Mouse (Mus musculus) embryonic facial prominence, embryonic 14.5 days (tissue): ENCODE measurements around the gene Hivep1. TPM values are rescaled to one million over a fixed set of nuclear protein-coding genes. Genes with fewer than 3 reads are reported as not detected.

Experiments
- ATAC-seq: fragments of 200-750 bp; cut with Nextera tagmentation; 2 replicates; pipeline ENCODE4 v1.8.0; 2017; ENCODE audit warnings: low read depth, moderate number of reproducible peaks, moderate TSS enrichment
- DNase-seq: peaks from one replicate; pipeline ENCODE4 v3.0.0-alpha.2; 2015; ENCODE audit warnings: low spot score
- H3K27ac ChIP-seq: fragments of 300-500 bp; sonication (generic); replicated peaks from 2 replicates; pipeline ENCODE4 v1.5.1; 2014; ENCODE audit warnings: low read depth, mild to moderate bottlenecking, low read length, moderate library complexity
- H3K27me3 ChIP-seq: fragments of 300-500 bp; sonication (generic); replicated peaks from 2 replicates; pipeline ENCODE4 v1.6.1; 2014; ENCODE audit warnings: low read length; ENCODE audit not compliant: control insufficient read depth, insufficient read depth
- H3K36me3 ChIP-seq: fragments of 300-500 bp; sonication (generic); 2 replicates; pipeline ENCODE4 v1.6.1; 2014; ENCODE audit warnings: low read length, mixed read lengths; ENCODE audit not compliant: control insufficient read depth, insufficient read depth
- H3K4me1 ChIP-seq: fragments of 300-500 bp; sonication (generic); 2 replicates; pipeline ENCODE4 v1.6.1; 2014; ENCODE audit warnings: antibody characterized with exemption, low read length; ENCODE audit not compliant: control insufficient read depth, insufficient read depth
- H3K4me2 ChIP-seq: fragments of 300-500 bp; sonication (generic); 2 replicates; pipeline ENCODE4 v1.6.1; 2014; ENCODE audit warnings: low read depth, mild to moderate bottlenecking, low read length, moderate library complexity, mixed read lengths
- H3K4me3 ChIP-seq: fragments of 300-500 bp; sonication (generic); 2 replicates; pipeline ENCODE4 v1.5.1; 2014; ENCODE audit warnings: low read depth, mild to moderate bottlenecking, low read length
- H3K9ac ChIP-seq: fragments of 300-500 bp; sonication (generic); 2 replicates; pipeline ENCODE4 v1.6.1; 2014; ENCODE audit warnings: low read depth, mild to moderate bottlenecking, low read length, moderate library complexity, mixed read lengths
- H3K9me3 ChIP-seq: fragments of 300-500 bp; sonication (generic); 2 replicates; pipeline ENCODE4 v1.6.1; 2016; ENCODE audit warnings: low read length; ENCODE audit not compliant: control insufficient read depth
- WGBS: fragments of 180-500 bp; shearing (Covaris S2); extraction: QIAGEN DNeasy Blood & Tissue Kit; methylation state at CpG from one replicate; pipeline ENCODE4 v1.1.7; 2014; 5-methylcytosine and 5-hydroxymethylcytosine counted together
- polyA plus RNA-seq: library from polyadenylated mRNA; unstranded; fragments of >200 nt; fragmentation: Nextera tagmentation; extraction: Ambion mirVana; gene quantifications from 2 replicates; pipeline ENCODE4 v1.2.1, GENCODE M21; 2014

Gene Hivep1
- polyA plus RNA-seq, result 10.9 and 11.3 TPM in 2 replicates

GRCm38 (mm10) chr13:42051961-42052695 is at the start of gene Hivep1:
TSS of gene Hivep1 (plus strand) at chr13:42052021.
- 0% methylated on average over 4 of the region's 100 CpGs for WGBS
- no peaks in the 10 kb centered on the region for H3K27me3 ChIP-seq
- peak within 1 kb of the TSS; percentile 82 for H3K4me3 ChIP-seq
- peak within 1 kb of the TSS; percentile 94 for H3K27ac ChIP-seq
- peak within 1 kb of the TSS; percentile 85 for H3K4me2 ChIP-seq
- DNase-seq (no peak), ATAC-seq (peak; percentile 41)
- peaks cover 7% of the 10 kb centered on the region; the same call in 1 of the 2 replicates for H3K4me1 ChIP-seq
- peak within 1 kb of the TSS; percentile 88 for H3K9ac ChIP-seq
- H3K9me3 ChIP-seq, result no peaks in the 10 kb centered on the region
- peaks cover 18% of the 10 kb centered on the region for H3K36me3 ChIP-seq

GRCm38 (mm10) chr13:42015484-42016045 is 36.3 kb upstream of the Hivep1 start:
- H3K27ac ChIP-seq, result no peak overlapping the region
- peaks cover 3% of the 10 kb centered on the region; the same call in 1 of the 2 replicates for H3K4me1 ChIP-seq
- H3K27me3 ChIP-seq, result no peaks in the 10 kb centered on the region
- H3K4me3 ChIP-seq, result no peak overlapping the region
- 58% methylated on average over 10 of the region's 10 CpGs for WGBS
- H3K4me2 ChIP-seq, result no peak overlapping the region
- H3K36me3 ChIP-seq, result no peaks in the 10 kb centered on the region
- no peak overlapping the region for H3K9ac ChIP-seq
- DNase-seq (no peak), ATAC-seq (no peak)
- H3K9me3 ChIP-seq, result no peaks in the 10 kb centered on the region

GRCm38 (mm10) chr13:42016218-42016617 is 35.6 kb upstream of the Hivep1 start:
- Histone ChIP-seq H3K4me2 (no peak overlapping the region), H3K9me3 (no peaks in the 10 kb centered on the region), H3K4me3 (no peak overlapping the region), H3K27ac (no peak overlapping the region), H3K9ac (no peak overlapping the region), H3K27me3 (no peaks in the 10 kb centered on the region), H3K4me1 (peaks cover 3% of the 10 kb centered on the region; the same call in 1 of the 2 replicates), H3K36me3 (no peaks in the 10 kb centered on the region)
- 64% methylated on average over 5 of the region's 5 CpGs for WGBS
- ATAC-seq (no peak), DNase-seq (no peak)

- H3K27me3 ChIP-seq, result no peaks in the 10 kb centered on the region
- no peak overlapping the region for H3K4me3 ChIP-seq
- peaks cover 3% of the 10 kb centered on the region; the same call in 1 of the 2 replicates for H3K4me1 ChIP-seq
- WGBS, result 71% methylated on average over 2 of the region's 2 CpGs
- H3K9ac ChIP-seq, result no peak overlapping the region
- H3K36me3 ChIP-seq, result no peaks in the 10 kb centered on the region
- no peak overlapping the region for H3K4me2 ChIP-seq
- no peak for DNase-seq
- H3K27ac ChIP-seq, result no peak overlapping the region
- ATAC-seq, result no peak
- H3K9me3 ChIP-seq, result no peaks in the 10 kb centered on the region
Observed at GRCm38 (mm10) chr13:42018356-42018755, 33.5 kb upstream of the Hivep1 start.

GRCm38 (mm10) chr13:42041203-42041602 is 10.6 kb upstream of the Hivep1 start:
- no peak for DNase-seq
- Histone ChIP-seq H3K4me3 (no peak overlapping the region), H3K9ac (no peak overlapping the region), H3K9me3 (no peaks in the 10 kb centered on the region), H3K4me2 (no peak overlapping the region), H3K4me1 (0 out of 2 replicates have a peak, but pooled peaks cover 4% of the 10 kb centered on the region), H3K36me3 (no peaks in the 10 kb centered on the region), H3K27me3 (no peaks in the 10 kb centered on the region), H3K27ac (no peak overlapping the region)
- peak; percentile 50; the same call in 1 of the 2 replicates for ATAC-seq
- 9% methylated on average over 2 of the region's 2 CpGs for WGBS

GRCm38 (mm10) chr13:42043431-42043830 is 8.4 kb upstream of the Hivep1 start:
- Histone ChIP-seq H3K4me2 (no peak overlapping the region), H3K27ac (no peak overlapping the region), H3K4me1 (no peaks in the 10 kb centered on the region), H3K4me3 (no peak overlapping the region), H3K9me3 (no peaks in the 10 kb centered on the region), H3K27me3 (no peaks in the 10 kb centered on the region), H3K9ac (no peak overlapping the region), H3K36me3 (no peaks in the 10 kb centered on the region)
- ATAC-seq, result no peak
- WGBS, result 85% methylated on average over 7 of the region's 7 CpGs
- no peak for DNase-seq

GRCm38 (mm10) chr13:42048991-42049773 is 2.6 kb upstream of the Hivep1 start:
- Histone ChIP-seq H3K9ac (peak overlapping the region; percentile 86), H3K9me3 (no peaks in the 10 kb centered on the region), H3K4me1 (peaks cover 7% of the 10 kb centered on the region; the same call in 1 of the 2 replicates), H3K36me3 (no peaks in the 10 kb centered on the region), H3K27me3 (no peaks in the 10 kb centered on the region), H3K4me3 (peak overlapping the region; percentile 82), H3K27ac (peak overlapping the region; percentile 92), H3K4me2 (peak overlapping the region; percentile 85)
- ATAC-seq, result 0 out of 2 replicates have a peak, but pooled peaks have one; percentile 6
- under 1% methylated on average over 44 of the region's 48 CpGs for WGBS
- DNase-seq, result peak; percentile 68

GRCm38 (mm10) chr13:42049774-42050125 is 2.1 kb upstream of the Hivep1 start:
- under 1% methylated on average over 8 of the region's 8 CpGs for WGBS
- Histone ChIP-seq H3K9ac (peak overlapping the region; percentile 86), H3K4me2 (peak overlapping the region; percentile 85), H3K36me3 (no peaks in the 10 kb centered on the region), H3K9me3 (no peaks in the 10 kb centered on the region), H3K4me1 (peaks cover 7% of the 10 kb centered on the region; the same call in 1 of the 2 replicates), H3K4me3 (peak overlapping the region; percentile 82), H3K27me3 (no peaks in the 10 kb centered on the region), H3K27ac (peak overlapping the region; percentile 92)
- no peak for ATAC-seq
- DNase-seq, result no peak
